Mouse (Mus musculus): ENCODE measurements around the gene Rbm20. TPM values are rescaled to one million over a fixed set of nuclear protein-coding genes. Genes with fewer than 3 reads are reported as not detected.
A peak's percentile ranks its signal among the peaks of the same experiment; 100 is the strongest.

The Rbm20 gene
- total and polyA plus RNA-seq, 3 experiments = 37.3 to 58.6 TPM; not detected in 1

DNA sequence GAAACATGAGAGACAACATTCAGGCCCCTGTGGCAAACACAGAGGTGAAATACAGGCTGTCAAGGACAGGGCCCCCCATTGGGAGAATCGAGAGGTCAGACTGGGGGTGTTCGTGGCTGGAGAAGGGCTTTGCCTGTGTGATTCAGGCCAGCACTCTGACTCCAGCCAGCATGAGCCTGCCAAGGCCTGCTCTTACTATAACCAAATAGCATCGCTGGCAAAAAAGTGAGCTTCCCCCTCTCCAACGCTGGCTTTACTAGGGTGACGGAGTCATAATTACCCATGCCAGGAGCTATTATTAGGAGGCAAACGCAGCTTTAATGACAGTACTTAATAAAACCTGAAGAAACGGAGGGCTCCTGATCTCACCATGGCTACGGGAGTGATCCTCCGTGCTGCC, 179.7 kb downstream of the Rbm20 start:
- TF ChIP-seq POLR2AphosphoS2 (IDR thresholded peaks at IDR 0.05; ENCODE audit: low read length) (no peak), USF2 (IDR thresholded peaks at IDR 0.05; ENCODE audit: borderline replicate concordance in 1 of 2, insufficient read depth in 1 of 2, low read depth in 1 of 2, low read length in 2 of 2) (no peak)
- DNase-seq (ENCODE audit: low read depth, low spot score) = no peak
- Histone ChIP-seq H3K4me3 (ENCODE audit: control insufficient read depth in 1 of 2, insufficient read depth in 1 of 2, low read depth in 2 of 2, low read length in 2 of 2) (no peak overlapping the region), H3K27me3 (ENCODE audit: control insufficient read depth in 1 of 2, insufficient read depth in 2 of 2, low read length in 2 of 2) (no peaks in the 10 kb centered on the region), H3K27ac (ENCODE audit: control insufficient read depth, low read depth, low read length) (no peak overlapping the region), H3K79me2 (ENCODE audit: control insufficient read depth, insufficient read depth, low read length, poor library complexity) (no peaks in the 10 kb centered on the region), H3K9ac (ENCODE audit: control insufficient read depth, low read depth, low read length, poor library complexity, severe bottlenecking) (no peak overlapping the region), H3K9me3 (replicated peaks; ENCODE audit: insufficient read depth, low read length) (no peaks in the 10 kb centered on the region), H3K36me3 (ENCODE audit: control insufficient read depth in 1 of 2, insufficient read depth in 2 of 2, low read length in 2 of 2) (no peaks in the 10 kb centered on the region; a peak in 1 of 4 replicates), H3K4me1 (ENCODE audit: control insufficient read depth in 1 of 2, insufficient read depth in 2 of 2, low read length in 2 of 2) (no peaks in the 10 kb centered on the region)

DNA sequence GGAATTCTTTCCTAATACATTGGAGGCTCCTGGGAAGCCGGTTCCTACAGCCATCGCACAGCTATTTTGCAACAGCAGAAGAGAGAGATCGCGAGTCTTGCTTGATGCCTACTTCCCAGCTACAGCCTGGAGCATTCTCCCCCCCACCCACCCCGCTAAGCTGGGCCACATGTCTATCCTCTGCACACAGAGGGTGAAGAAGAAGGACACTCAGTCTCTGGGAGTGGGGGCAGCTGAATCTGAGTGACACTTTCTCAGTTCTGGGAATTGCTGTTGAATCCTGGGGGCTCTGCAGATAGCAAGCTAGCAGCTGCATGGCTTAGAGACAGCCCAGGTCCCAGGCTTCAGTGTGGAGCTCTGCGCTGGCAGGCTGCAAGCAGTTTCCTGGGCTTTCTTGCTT, 180.9 kb downstream of the Rbm20 start:
- H3K9me3 ChIP-seq (replicated peaks; ENCODE audit: insufficient read depth, low read length) = no peaks in the 10 kb centered on the region
- no peak for DNase-seq (ENCODE audit: low read depth, low spot score)
- TF ChIP-seq USF2 (IDR thresholded peaks at IDR 0.05; ENCODE audit: borderline replicate concordance in 1 of 2, insufficient read depth in 1 of 2, low read depth in 1 of 2, low read length in 2 of 2) = no peak
- TF ChIP-seq USF1 (IDR thresholded peaks at IDR 0.05; ENCODE audit: low read depth, low read length) = no peak
- TF ChIP-seq ETS1 (IDR thresholded peaks at IDR 0.05; ENCODE audit: low read depth, low read length) = no peak
- TF ChIP-seq E2F4 (IDR thresholded peaks at IDR 0.05; ENCODE audit: borderline replicate concordance, low read depth, low read length) = no peak
- no peak for TF ChIP-seq HCFC1 (IDR thresholded peaks at IDR 0.05; ENCODE audit: low read depth, low read length)
- no peak for TF ChIP-seq RAD21 (IDR thresholded peaks at IDR 0.05; ENCODE audit: low read depth, low read length)
- no peaks in the 10 kb centered on the region for H3K4me1 ChIP-seq (ENCODE audit: control insufficient read depth in 1 of 2, insufficient read depth in 2 of 2, low read length in 2 of 2)
- H3K4me3 ChIP-seq (ENCODE audit: control insufficient read depth in 1 of 2, insufficient read depth in 1 of 2, low read depth in 2 of 2, low read length in 2 of 2) = no peak overlapping the region
- H3K27me3 ChIP-seq (ENCODE audit: control insufficient read depth in 1 of 2, insufficient read depth in 2 of 2, low read length in 2 of 2) = no peaks in the 10 kb centered on the region
- no peak overlapping the region for H3K27ac ChIP-seq (ENCODE audit: control insufficient read depth, low read depth, low read length)
- no peaks in the 10 kb centered on the region; a peak in 1 of 4 replicates for H3K36me3 ChIP-seq (ENCODE audit: control insufficient read depth in 1 of 2, insufficient read depth in 2 of 2, low read length in 2 of 2)
- H3K79me2 ChIP-seq (ENCODE audit: control insufficient read depth, insufficient read depth, low read length, poor library complexity) = no peaks in the 10 kb centered on the region
- no peak overlapping the region for H3K9ac ChIP-seq (ENCODE audit: control insufficient read depth, low read depth, low read length, poor library complexity, severe bottlenecking)

DNA sequence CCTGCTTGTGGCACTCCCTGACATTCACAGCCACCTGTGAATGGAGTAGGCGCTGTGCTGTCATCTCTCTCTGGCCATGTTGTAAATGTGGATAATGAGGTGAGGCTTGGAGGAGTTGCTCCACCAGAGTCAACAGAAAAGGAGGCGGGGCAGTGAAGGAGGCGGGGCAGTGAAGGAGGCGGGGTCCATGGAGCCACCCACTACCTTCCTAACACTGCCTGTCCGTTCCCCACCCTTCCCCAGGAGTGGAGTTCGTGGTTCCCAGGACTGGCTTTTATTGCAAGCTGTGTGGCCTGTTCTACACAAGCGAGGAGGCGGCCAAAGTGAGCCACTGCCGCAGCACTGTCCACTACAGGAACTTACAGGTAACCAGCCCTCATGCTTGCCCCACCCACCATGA, 182.0 kb downstream of the Rbm20 start:
- no peak overlapping the region for H3K9ac ChIP-seq (ENCODE audit: control insufficient read depth, low read depth, low read length, poor library complexity, severe bottlenecking)
- no peaks in the 10 kb centered on the region for H3K9me3 ChIP-seq (replicated peaks; ENCODE audit: insufficient read depth, low read length)
- H3K4me1 ChIP-seq (ENCODE audit: control insufficient read depth in 1 of 2, insufficient read depth in 2 of 2, low read length in 2 of 2) = no peaks in the 10 kb centered on the region
- H3K79me2 ChIP-seq (ENCODE audit: control insufficient read depth, insufficient read depth, low read length, poor library complexity) = no peaks in the 10 kb centered on the region
- no peaks in the 10 kb centered on the region for H3K27me3 ChIP-seq (ENCODE audit: control insufficient read depth in 1 of 2, insufficient read depth in 2 of 2, low read length in 2 of 2)
- DNase-seq (ENCODE audit: low read depth, low spot score) = peak; percentile 31
- TF ChIP-seq SMC3 (IDR thresholded peaks at IDR 0.05; ENCODE audit: low read depth, low read length) (no peak), ZMIZ1 (IDR thresholded peaks at IDR 0.05; ENCODE audit: low read depth, low read length) (no peak), GATA1 (IDR thresholded peaks at IDR 0.05; ENCODE audit: low read depth, low read length) (no peak), EP300 (IDR thresholded peaks at IDR 0.05; ENCODE audit: low read depth in 1 of 2, low read length in 2 of 2) (no peak), MYC (IDR thresholded peaks at IDR 0.05; ENCODE audit: low read depth, low read length) (no peak), USF2 (IDR thresholded peaks at IDR 0.05; ENCODE audit: borderline replicate concordance in 1 of 2, insufficient read depth in 1 of 2, low read depth in 1 of 2, low read length in 2 of 2) (no peak), TAL1 (IDR thresholded peaks at IDR 0.05; ENCODE audit: low read length) (no peak), ZC3H11A (IDR thresholded peaks at IDR 0.05; ENCODE audit: low read depth, low read length) (no peak)
- no peaks in the 10 kb centered on the region; a peak in 1 of 4 replicates for H3K36me3 ChIP-seq (ENCODE audit: control insufficient read depth in 1 of 2, insufficient read depth in 2 of 2, low read length in 2 of 2)
- no peak overlapping the region for H3K4me3 ChIP-seq (ENCODE audit: control insufficient read depth in 1 of 2, insufficient read depth in 1 of 2, low read depth in 2 of 2, low read length in 2 of 2)
- H3K27ac ChIP-seq (ENCODE audit: control insufficient read depth, low read depth, low read length) = no peak overlapping the region

Data from MEL (cell line).